Mouse (Mus musculus) bone marrow macrophage, adult 2 months (primary cell): ENCODE measurements around the gene Crtc1. TPM values are rescaled to one million over a fixed set of nuclear protein-coding genes. Genes with fewer than 3 reads are reported as not detected.
A peak's percentile ranks its signal among the peaks of the same experiment; 100 is the strongest.

Source experiments
- H3K27ac ChIP-seq: 2 replicates; pipeline ENCODE4 v1.5.1; 2012; ENCODE audit warnings: low read depth, low read length; ENCODE audit not compliant: insufficient read depth
- H3K4me1 ChIP-seq: 2 replicates; pipeline ENCODE4 v1.6.1; 2012; ENCODE audit warnings: low read length; ENCODE audit not compliant: control insufficient read depth, insufficient read depth
- H3K4me3 ChIP-seq: 2 replicates; pipeline ENCODE4 v1.5.1; 2012; ENCODE audit warnings: mild to moderate bottlenecking, low read length, moderate library complexity; ENCODE audit not compliant: insufficient read depth
- CTCF ChIP-seq: IDR thresholded peaks from 2 replicates; pipeline ENCODE4 v1.5.1; 2012; ENCODE audit warnings: low read depth, mild to moderate bottlenecking, low read length, moderate library complexity
- POLR2A ChIP-seq: IDR thresholded peaks from 2 replicates; pipeline ENCODE4 v1.6.1; 2012; ENCODE audit warnings: mild to moderate bottlenecking, low read depth, low read length, borderline replicate concordance
- polyA plus RNA-seq: library from polyadenylated mRNA; stranded (reverse); fragments of >200 nt; gene quantifications from 2 replicates; pipeline ENCODE4 v1.2.4, GENCODE M21; 2012; ENCODE audit not compliant: missing spikeins, insufficient read depth, insufficient read length

The Crtc1 gene
- polyA plus RNA-seq, 1 experiment: 8.4 TPM

DNA sequence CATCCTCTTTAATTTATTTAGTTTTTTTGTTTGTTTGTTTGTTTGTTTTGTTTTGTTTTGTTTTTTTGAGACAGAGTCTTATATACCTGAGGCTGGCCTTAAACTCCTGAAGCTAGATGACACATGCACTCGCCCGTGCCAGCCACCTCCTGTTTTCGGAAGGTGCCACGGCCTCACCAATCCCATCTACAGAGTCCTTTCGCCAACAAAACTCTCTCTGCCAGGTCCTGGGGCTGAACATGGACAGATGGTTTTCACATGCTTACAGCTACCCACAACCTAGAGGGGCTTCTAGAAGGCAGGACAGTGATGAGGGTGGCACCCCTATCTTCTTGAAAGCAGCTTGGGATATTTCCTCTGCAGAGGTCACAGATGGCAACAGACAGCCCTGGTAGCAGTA is 4.2 kb downstream of the Crtc1 start:
- no peak overlapping the region for H3K4me3 ChIP-seq
- H3K27ac ChIP-seq: no peak overlapping the region
- H3K4me1 ChIP-seq: peaks cover 7% of the 10 kb centered on the region
- TF ChIP-seq CTCF (no peak), POLR2A (no peak)

GRCm38 (mm10) chr8:70432991-70433536 is 6.3 kb downstream of the Crtc1 start:
- no peak for TF ChIP-seq POLR2A
- no peak for TF ChIP-seq CTCF
- no peak overlapping the region for H3K27ac ChIP-seq
- H3K4me1 ChIP-seq: no peaks in the 10 kb centered on the region
- H3K4me3 ChIP-seq: no peak overlapping the region

- Histone ChIP-seq H3K4me3 (no peak overlapping the region), H3K27ac (no peak overlapping the region), H3K4me1 (peaks cover 10% of the 10 kb centered on the region)
- TF ChIP-seq POLR2A (no peak), CTCF (no peak)
These were observed 8.2 kb downstream of the Crtc1 start for GRCm38 (mm10) chr8:70431213-70431612.

- H3K4me3 ChIP-seq: no peak overlapping the region
- peak overlapping the region; percentile 24 for H3K27ac ChIP-seq
- H3K4me1 ChIP-seq: peaks cover 14% of the 10 kb centered on the region
- no peak for TF ChIP-seq CTCF
- TF ChIP-seq POLR2A: no peak
These were observed 13.0 kb downstream of the Crtc1 start for GRCm38 (mm10) chr8:70426300-70426907.

DNA sequence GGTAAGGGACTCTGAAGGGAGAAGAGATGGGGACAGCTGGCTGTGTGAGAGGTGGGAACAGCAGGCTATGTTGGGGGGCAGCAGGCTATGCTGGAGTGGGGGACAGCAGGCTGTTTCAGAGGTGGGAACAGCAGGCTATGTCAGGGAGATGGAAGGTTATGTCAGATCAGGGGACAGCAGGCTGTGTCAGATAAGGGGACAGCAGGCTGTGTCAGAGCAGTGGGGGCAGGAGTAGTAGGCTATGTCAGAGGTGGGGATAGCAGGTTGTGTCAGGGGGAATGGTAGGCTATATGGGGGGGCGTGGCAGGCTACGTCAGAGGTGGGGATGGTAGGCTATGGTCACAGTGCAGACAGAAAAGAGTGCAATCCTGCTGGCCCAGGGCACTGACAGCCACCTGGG is 16.7 kb downstream of the Crtc1 start:
- no peak for TF ChIP-seq POLR2A
- no peak for TF ChIP-seq CTCF
- H3K4me1 ChIP-seq: peaks cover 14% of the 10 kb centered on the region
- no peak overlapping the region for H3K27ac ChIP-seq
- H3K4me3 ChIP-seq: no peak overlapping the region

DNA sequence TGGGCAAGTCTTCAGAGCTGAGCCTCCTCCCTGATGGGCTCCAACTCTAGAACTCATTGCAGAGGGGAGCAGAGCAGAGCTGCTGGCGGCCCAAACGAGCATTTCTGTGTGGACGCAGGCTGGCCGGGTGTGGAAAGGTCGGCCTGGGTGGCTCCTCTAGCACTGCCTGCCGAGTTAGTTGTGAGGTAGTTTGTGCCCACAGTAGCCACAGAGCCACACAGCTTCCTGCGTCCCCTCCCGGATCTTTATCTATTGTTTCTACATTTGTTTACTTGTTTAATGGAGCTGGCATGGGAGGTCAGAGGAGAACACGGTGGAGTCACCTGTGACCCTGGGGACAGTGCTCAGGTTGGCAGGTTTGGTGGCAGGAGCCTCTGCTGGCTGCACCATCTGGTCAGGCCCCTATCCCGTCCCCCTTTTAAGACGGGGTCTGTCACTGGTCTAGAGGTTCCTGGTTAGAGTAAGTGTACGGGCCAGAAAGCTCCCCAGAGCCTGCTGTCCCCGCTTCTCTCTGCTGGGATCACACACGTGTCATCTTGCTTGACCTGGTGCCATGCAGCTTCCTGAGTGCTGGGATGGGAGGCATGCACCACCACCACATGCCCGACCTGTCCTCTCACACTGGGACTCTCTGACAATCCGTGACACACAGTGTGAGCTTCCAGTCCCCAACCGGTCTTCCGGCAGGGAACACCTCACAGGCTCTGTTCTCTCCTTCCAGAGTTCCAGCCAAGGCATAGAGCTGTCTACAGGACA is 17.9 kb downstream of the Crtc1 start:
- no peak overlapping the region for H3K4me3 ChIP-seq
- TF ChIP-seq POLR2A: no peak
- no peak for TF ChIP-seq CTCF
- no peak overlapping the region for H3K27ac ChIP-seq
- H3K4me1 ChIP-seq: peaks cover 6% of the 10 kb centered on the region

- Histone ChIP-seq H3K27ac (no peak overlapping the region), H3K4me3 (no peak overlapping the region), H3K4me1 (no peaks in the 10 kb centered on the region)
- TF ChIP-seq POLR2A (no peak), CTCF (no peak)
These were observed 19.3 kb downstream of the Crtc1 start for GRCm38 (mm10) chr8:70419879-70420643.

GRCm38 (mm10) chr8:70418954-70419353 is 20.4 kb downstream of the Crtc1 start:
- Histone ChIP-seq H3K4me3 (no peak overlapping the region), H3K4me1 (peaks cover 7% of the 10 kb centered on the region), H3K27ac (no peak overlapping the region)
- no peak for TF ChIP-seq POLR2A
- no peak for TF ChIP-seq CTCF

GRCm38 (mm10) chr8:70417914-70418313 is 21.5 kb downstream of the Crtc1 start:
- Histone ChIP-seq H3K4me1 (peaks cover 14% of the 10 kb centered on the region), H3K4me3 (no peak overlapping the region), H3K27ac (no peak overlapping the region)
- no peak for TF ChIP-seq CTCF
- TF ChIP-seq POLR2A: no peak
